Mouse (Mus musculus): ENCODE results near the gene Rad51d.
"Not testable (repeated sequence)": the region's sequence is repeated elsewhere in the genome, so short reads cannot be mapped to it uniquely, and the experiment has no call there.

The Rad51d gene

DNA sequence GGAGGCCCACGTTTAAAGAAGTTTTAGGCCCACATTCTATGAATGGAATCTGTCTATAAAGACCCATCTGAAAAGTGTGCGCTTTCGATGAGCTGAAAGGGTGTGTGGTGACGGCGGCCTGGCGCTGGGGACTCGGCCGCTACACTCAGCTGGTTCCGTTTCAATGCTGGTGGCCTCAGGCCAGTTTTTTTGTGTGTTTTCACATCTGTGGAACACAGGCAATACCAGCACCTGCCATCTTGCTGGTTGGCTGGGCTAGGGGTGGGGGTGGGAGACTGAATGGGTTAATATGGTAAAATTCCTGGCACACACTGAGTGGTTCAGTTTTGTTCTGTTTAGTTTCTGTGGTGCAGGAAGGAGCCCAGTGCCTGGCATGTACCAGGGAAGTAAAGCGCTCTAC lies 34.4 kb downstream of the Rad51d start:
- DNase-seq (ENCODE audit: low spot score in 2 of 2), result no peak

DNA sequence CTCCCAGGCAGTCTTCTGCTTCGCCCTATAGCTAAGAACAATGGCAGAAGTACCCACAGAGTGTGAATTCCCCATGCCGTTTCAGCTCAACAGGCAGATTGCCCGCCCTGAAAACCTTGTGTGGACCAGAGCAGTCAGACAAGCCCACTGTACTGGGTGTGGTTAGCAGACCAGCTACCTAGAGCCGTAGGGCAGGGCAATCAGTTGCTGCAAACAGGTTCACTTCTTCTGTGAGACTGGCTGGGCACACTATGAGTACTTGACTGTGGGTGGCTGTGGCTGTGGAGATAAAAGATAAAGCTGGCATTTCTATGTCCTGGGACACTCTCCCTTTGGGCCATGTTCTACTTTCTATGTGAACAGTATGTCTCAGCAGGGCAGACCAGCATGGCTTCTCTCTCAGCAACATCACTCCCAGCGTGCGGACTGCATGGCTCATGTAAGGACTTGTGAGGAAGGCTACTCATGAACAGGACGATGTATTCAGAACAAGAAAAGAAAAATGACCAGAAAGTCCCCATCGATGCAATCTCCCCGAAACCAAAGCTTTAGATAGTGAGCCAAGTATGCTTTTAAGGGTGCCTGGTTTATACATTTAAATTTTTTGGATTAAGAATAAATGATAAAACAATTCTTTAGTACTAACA lies 35.0 kb downstream of the Rad51d start:
- no peak for DNase-seq (ENCODE audit: low spot score in 2 of 2)

DNA sequence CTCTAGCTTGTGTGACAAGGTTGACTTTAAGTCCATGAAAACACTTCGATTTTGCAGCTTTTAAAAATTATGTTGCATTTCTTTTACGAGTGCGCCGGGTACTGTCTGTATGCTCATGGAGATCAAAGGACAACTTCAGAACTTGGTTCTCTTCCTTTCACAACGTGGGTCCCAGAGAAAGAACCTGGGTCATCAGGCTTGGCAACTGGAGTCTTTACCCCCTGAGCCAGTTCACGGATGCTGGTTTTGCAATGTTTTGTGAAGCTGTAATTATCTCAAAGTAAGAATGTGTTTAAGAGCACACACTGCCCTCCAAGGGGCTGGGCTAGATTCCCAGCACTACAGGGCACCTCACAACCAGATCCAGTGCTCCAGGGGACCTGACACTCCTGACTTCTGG lies 36.3 kb downstream of the Rad51d start:
- no peak for DNase-seq (ENCODE audit: low spot score in 2 of 2)

DNA sequence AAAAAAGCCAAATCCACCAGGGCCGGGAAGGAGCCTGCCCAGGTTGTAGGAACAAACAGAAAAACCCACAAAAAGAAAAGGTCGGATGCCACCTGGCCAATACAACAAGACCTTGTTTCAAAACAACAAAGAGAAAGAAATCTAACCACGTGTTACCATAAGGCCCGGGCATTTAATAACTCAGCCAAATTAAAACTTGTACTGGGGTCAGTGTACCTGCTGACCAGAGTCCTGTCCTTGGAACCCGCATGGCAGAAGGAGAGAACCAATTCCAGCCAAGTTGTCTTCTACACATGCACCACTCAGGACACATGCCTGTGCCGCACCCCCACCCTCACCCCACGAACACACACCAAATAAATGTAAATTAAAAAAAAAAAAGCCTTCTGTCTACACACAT lies 37.5 kb downstream of the Rad51d start:
- DNase-seq (ENCODE audit: low spot score in 2 of 2), result no peak

DNA sequence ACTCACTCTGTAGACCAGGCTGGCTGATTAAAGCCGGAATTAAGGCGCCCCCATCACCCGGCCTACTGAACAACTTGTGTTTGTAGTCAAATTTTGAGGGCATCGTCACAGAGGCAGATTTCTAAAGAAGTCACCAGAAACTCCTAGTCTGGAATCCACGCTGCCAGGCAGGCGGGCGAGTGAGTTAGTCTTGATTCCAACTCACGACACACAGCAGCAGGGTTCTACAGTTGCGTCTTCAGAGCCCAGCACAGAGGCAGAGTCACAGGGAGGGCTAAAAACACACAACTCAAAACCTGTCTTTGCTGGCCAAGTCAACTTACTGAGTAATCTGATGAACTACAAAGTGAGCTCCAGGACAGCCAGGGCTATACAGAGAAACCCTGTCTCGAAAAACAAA lies 37.9 kb downstream of the Rad51d start:
- DNase-seq (ENCODE audit: low spot score in 2 of 2), result no peak

DNA sequence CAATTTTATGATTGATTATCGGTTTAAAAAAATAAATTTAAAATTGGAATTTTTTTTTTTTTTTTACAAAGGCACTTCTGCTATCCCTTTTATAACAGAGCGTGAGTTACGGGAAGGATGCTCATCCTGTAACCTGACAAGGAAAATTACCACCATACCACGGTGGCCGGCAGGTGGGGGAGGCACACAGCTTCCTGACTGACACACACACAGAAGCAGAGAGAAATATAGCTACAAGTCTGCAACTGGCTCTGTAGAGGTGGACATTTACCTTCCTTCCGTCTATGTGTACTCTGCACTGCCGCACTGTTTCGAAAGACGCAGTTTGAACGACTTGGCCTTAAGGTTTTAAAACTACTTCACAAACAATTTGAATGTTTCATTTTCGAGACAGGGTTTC lies 38.3 kb downstream of the Rad51d start:
- DNase-seq (ENCODE audit: low spot score in 2 of 2), result no peak

DNA sequence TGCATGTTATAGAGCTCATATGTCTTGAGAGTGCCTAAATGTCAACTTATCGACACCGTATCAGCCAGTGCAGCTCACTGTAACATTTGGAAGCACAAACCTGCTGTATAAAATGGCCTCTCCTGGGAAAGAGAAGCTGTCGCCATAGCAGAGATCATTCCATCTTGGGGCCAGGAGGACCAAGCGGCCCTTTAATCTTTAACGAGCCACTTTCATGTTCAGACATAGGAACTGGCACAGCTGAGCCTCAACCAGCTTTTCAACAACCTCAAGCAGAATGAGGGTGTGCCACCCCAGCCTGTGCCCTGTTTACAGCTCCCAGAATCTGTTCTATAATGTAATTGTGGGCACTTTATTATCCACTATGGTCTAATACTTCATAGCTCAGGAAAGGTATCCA lies 40.2 kb downstream of the Rad51d start:
- no peak for DNase-seq (ENCODE audit: low spot score in 2 of 2)

DNA sequence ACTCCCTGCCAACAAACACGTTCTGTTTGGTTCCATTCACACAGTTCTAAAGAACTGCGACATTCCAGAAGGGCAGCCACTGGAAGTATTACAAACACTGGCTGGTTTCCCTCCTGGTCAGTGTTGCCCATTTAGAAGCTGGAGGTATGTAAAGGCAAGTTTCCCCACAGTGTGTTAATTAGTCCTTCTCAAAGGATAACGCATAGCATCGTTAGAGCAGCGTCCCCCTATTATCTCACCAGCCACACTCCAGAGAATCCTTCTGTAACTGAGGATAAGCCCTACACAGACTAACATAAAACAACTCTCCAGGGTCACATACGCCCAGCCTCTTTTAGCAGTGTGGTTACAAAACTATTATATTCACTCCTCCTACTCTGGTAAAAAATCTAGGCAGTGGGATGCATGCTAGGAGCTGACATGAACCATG lies 42.8 kb downstream of the Rad51d start:
- DNase-seq (ENCODE audit: low spot score in 2 of 2), result no peak

DNA sequence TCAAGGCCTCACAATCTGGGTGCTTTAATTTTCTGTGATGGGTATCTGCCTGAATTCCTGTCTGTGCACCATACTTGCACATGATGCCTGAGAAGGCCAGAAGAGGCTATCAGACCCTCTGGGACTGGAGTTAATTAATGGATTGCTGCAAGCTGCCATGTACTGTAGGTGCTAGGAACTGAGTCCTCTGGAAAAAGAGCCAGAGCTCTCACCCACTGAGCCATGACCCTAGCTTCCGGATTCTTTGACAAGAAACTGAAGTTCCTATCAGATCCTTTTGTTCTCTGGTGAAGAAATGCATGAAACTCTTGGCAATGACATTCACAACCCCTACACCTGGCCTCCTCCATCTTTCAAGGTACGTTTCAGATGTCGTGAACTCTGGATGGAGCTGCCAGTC lies 43.5 kb downstream of the Rad51d start:
- DNase-seq (ENCODE audit: low spot score in 2 of 2), result no peak

DNA sequence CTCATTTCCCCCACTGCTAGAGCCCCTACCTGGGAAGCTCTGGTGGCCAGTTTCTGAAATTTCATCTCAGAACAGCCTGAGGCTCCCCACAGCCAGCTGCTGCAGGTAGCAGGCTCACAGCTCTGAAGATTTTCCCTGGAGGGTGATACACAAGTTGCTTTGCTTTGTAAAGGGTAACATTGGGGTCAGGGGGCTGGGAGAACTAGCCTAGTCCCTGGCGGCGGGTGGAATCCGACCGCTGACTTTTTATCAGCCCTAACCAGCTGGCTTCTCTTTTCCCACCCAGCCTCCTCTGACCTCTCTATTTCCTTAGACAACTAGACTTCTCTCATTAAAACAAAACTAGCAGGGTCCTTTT lies 44.4 kb downstream of the Rad51d start:
- DNase-seq (ENCODE audit: low spot score in 2 of 2), result no peak

DNA sequence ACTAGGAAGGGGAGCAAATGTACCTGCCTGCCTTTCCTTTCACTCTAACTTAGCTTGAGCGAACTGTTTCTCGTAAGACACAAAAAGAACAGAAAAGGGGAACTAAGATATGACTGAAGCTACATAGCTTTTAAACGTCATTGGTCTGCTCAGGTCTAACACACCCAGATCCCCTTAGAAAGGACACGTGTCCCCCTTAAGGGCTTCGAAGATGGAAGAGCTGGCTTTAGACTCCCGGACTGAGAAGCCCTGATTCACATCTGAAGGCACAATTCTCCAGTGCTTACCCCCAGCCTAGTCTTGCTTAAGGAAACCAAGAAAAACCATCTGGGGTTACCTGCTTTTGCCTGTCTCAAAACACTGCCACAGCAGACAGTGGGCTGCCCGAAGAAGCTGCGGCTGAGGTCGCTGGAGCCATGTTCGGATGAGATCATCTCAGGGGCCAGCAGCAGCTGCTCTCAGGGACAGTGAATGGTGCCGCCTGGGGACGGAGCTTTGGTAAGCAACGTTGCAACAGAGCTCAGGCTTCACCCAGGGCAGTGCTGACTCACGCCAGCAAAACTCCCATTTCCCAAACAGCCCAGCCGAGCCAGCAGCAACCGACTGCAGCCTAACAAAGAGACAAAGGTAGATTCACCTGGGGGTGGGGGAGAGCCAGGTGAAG lies 44.9 kb downstream of the Rad51d start:
- DNase-seq (ENCODE audit: low spot score in 2 of 2), result peak in 1 of 2 experiments; percentile 16

DNA sequence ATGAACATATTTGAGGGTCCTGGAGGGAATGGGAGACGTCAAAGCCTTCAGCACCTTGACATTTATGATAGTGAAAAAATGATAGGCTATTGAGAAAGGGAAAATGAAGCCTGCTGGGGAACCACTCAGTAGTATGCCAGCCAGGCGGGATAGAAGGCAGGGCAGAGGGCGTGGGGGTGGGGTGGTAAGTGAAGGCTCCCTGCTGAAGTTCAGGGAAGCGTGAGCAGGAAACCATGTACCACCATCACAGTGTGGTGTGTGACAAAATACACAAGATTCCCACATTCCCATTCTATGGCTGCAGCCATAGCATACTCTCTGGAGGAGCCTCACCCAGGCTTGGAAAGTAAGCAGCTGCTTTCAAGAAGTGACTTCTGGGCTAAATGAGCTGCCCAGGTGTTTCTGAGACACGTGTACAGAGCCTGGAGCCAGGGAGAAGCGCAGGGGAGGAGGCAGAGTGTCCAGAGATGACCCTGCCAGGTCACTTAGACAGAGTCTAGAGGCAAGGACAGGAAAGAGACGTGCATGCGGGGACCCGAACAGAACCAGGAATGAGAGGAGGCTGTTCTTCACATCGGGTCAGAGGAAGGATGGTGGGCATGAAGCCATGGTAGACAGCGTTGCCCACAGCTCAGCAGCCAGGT lies 45.5 kb downstream of the Rad51d start:
- no peak for DNase-seq (ENCODE audit: low spot score in 2 of 2)

DNA sequence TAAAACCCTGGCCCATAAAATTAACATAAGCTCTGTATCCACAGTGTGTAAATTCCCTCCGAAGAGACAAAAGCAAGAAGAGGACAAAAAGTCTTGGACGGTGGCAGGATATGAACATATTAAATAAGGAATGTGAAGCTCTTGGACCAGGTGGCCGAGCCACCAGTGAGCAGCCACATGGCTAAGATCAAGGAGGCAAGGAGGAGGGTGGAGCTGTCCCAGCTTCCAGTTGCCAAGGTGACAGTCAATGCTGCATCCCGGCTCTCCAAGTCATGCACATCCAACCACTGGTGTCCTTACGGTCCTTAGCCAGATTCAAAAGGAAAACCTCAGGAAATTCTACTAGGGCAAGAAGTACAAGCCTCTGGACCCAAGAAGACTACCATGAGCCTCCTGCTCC lies 51.9 kb downstream of the Rad51d start:
- DNase-seq (ENCODE audit: low spot score in 2 of 2), result no peak

DNA sequence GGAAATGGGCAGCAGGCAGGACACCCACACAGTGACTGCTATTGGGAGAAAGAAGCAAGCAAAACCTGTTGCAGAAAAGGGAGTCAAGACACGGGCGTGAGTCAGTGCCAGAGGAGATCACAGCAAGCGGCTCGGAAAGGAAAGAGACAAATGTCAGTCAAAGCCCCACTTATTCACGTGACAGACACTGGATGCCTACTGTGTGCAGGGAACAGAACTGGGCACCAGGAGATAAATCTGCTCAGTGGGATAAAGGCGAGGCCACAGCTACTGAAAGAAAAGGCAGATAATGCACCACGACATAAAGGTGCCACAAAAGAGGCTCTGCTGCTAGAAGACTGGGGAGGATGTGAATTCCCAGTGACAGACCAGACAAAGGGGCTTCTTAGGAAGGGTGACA lies 52.6 kb downstream of the Rad51d start:
- no peak for DNase-seq (ENCODE audit: low spot score in 2 of 2)

DNA sequence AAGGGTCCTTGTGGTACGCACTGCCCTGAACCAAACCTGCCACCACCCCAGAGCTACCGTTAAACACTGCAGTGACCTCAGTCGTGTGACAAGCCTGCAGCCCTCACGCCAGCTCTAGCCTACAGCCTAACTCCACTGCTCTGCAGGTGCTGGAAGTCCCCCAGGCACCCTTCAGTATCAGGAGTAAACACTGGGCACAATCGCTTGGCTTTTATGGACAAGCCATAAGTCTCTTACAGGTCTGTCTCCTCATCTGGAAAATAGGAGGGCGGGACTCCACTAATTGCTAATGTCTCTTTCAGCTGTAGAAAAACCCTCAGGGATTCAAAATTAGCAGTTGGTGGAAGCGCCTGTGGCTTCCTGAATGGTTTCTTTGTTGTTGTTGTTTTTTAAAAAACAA lies 53.2 kb downstream of the Rad51d start:
- DNase-seq (ENCODE audit: low spot score in 2 of 2), result no peak

DNA sequence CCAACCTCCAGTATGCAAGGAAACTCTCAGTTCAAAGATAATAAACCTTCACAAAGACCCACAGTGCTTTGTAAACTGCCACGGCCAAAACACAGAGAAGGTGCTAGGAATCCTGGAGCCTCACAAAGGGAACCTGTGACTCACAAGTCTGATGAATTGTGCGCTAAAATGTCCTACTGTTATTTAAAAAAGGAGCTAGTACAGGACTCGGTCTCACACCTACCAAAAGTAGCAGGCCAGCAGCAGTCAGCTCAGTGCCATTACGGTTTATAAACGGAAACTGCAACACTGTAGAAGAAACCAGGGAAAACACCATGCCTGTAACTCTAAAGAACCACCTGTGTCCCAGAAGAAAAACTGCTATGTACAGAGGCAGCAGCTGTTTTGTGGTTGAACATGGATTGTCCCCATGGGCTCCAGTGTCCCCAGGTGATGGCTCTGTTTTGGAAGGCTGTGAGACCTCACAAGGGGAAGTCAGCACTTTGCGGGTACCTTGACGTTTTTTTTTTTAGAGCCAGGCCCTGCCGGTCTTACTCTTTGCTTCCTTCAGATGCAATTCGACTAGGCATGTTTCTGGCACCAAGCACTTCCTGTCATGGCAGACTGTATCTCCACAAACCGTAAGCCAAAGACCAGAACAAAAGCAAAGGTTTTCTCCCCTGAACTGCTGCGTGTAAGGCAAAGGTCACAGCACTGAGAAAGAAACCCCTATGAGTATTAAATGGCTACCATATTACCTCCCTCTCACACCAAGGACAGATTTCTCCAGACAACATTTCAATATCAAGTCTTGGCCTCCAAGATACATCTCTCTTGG lies 54.6 kb downstream of the Rad51d start:
- no peak for DNase-seq (ENCODE audit: low spot score in 2 of 2)

DNA sequence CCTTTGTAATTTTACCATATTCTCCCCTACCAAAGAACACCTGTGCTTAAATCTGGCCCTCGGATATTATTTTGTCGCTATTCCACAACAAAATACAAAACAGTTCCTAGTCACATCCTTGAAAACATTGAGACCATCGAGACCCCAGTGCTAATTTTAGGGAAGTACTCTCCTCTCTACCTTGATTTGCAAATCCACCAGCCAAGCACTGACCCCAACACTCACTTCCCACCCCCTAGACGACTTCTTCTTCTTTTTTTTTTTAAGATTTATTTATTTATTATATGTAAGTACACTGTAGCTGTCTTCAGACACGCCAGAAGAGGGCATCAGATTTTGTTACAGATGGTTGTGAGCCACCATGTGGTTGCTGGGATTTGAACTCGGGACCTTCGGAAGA lies 56.1 kb downstream of the Rad51d start:
- not testable (repeated sequence) for DNase-seq (ENCODE audit: low spot score in 2 of 2)

DNA sequence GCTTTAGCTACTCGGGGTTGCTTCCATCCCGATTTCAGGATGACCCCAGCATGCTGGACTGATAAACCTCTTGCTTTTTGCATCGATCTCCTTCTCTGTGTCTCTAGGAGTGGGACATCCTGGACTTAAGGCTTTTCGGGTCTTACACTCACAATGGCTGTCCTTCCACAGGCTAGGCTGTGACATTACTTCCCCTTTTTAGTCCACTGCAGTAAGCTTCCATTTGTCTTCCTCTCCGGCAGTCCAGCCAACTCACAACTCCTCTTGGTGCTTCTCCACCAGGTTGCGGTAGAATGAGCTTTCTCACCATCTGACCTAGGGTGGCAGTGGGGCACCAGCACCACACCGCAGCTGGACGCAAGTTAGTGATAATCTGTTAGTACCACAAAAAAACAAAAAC lies 56.5 kb downstream of the Rad51d start:
- no peak for DNase-seq (ENCODE audit: low spot score in 2 of 2)

DNA sequence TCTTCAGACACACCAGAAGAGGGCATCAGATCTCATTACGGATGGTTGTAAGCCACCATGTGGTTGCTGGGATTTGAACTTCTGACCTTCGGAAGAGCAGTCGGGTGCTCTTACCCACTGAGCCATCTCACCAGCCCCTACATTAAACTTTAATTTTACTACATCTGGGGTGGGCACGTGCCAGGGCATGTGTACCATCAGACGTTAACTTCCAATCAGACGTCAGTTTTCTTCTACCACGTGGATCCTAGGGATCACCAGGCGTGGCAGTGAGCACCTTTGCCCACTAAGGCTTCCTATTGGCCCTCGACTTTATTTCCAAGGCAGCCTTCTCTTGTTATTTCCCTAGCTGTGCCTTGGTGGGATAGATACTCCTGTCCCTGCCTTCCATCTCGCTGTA lies 58.0 kb downstream of the Rad51d start:
- DNase-seq (ENCODE audit: low spot score in 2 of 2), result not testable (repeated sequence)

DNA sequence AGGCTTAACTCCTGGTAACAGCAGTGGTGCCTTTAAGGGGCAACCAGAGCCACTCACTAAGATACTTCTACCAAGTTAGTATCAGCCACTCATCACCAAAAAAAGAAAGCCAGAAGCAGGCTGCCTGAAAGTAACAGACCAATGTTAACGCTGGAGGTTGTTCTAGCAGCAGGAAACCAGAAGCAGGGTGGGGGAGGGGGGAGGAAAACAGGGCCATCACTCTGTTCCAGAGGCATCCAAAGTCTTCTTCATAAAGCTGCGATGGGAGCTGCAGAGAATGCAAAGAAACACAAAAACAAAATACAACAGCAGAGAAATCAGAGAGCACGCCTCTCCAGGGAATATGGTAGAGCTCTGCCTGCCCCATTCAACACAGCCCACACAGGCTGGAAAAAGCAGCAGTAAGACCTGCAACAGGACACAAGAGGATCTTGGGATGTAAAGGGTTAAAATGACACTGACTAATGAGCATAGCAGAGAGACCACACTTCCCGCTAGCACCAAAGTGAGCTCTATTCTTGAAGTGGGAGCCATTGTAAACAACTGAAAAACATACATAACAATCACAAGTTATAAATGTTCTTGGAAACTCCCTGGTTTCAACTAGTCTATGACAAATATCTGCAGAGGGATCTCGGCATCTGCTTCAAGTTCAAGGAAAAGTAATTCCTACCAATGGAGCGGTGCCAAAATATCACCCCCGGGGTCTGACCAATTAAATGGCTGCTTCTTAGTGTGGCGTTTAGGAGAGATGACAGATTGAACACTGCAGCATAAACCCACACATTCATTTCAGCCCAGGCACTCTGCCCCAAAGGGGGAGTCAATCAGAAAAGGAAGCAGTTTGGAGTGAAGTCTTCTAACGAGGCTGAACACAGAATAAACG lies 59.2 kb downstream of the Rad51d start:
- DNase-seq (ENCODE audit: low spot score in 2 of 2), result no peak

DNA sequence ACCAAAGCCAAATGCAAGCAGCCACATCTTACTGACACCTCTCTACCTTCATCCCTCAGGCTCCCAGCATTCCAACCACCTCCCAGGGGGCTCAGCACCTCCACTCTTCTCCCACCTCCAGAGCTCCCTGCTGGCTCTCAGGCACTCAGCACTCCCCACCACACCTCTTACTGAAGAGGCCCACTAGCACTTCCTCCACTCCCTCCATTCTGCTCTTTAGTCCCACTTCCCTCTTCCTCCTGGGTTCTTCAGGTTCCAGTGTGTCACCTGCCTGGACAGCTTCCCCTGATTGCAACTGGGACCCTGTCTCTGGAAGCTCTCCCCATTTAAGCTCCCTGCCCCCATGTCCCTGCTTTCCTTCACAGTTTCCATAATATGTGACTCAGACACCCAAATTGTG lies 63.6 kb downstream of the Rad51d start:
- DNase-seq (ENCODE audit: low spot score in 2 of 2), result no peak

Data from cerebellum, postnatal 4 days (tissue).